11 mouse cellular contexts compared by ENCODE assay signal in genomic region chr4:61909409-61909808, GRCm38 (mm10).
DNase-seq lines count a peak whose midpoint lies in the region; ATAC-seq and TF ChIP-seq lines count a peak whose summit lies in the region.
"Had no signal": no experiment of that assay in that cellular context is flagged by ENCODE, and none has a peak within 500 bp of the region (broad histone marks: within the 10 kb centered on the region; RNA-seq: fewer than 3 reads in every experiment).

No protein-coding gene starts in this region.

- intact Hi-C loops in left cerebral cortex, adult 2 months (cut with DNase I): no loop called here
- intact Hi-C loops in left cerebral cortex, postnatal 36 days (cut with DNase I): no loop called here

- no peak overlapping the region for H3K27ac ChIP-seq in left cerebral cortex, adult 2 months
- no peak overlapping the region for H3K27ac ChIP-seq in forebrain, embryonic 11.5 days (ENCODE audit: low read depth, low read length)
- H3K27ac ChIP-seq: macrophage had no signal

- DNase-seq in frontal cortex, postnatal 10 days (ENCODE audit: low spot score in 2 of 2): no peak
- peak; percentile 10 to 24 for DNase-seq in left cerebral cortex, adult 2 months (ENCODE audit: extremely low spot score in 1 of 2, low spot score in 2 of 2)
- DNase-seq in left cerebral cortex, postnatal 36 days (ENCODE audit: low spot score in 2 of 2): no peak
- peak; percentile 41 for DNase-seq in forelimb bud, embryonic 11.5 days (ENCODE audit: low read depth, low spot score)
- DNase-seq in thymus, postnatal 25 days: no peak
- DNase-seq in forebrain, embryonic 11.5 days (ENCODE audit: low spot score): no peak
- DNase-seq: cerebellum, postnatal 36 days; gastrocnemius, postnatal 14 days had no signal

- no peaks in the 10 kb centered on the region for H3K4me1 ChIP-seq in E14TG2a.4 (replicated peaks; ENCODE audit: low read depth, low read length)
- H3K4me1 ChIP-seq in forebrain, embryonic 11.5 days (replicated peaks; ENCODE audit: control insufficient read depth, insufficient read depth, low read length): no peaks in the 10 kb centered on the region

- H3K4me2 ChIP-seq in forebrain, embryonic 11.5 days (ENCODE audit: low read depth, low read length, severe bottlenecking): no peak overlapping the region

- no peaks in the 10 kb centered on the region for H3K27me3 ChIP-seq in E14TG2a.4 (ENCODE audit: insufficient read depth, low read length)
- no peaks in the 10 kb centered on the region for H3K27me3 ChIP-seq in forebrain, embryonic 11.5 days (ENCODE audit: control insufficient read depth, insufficient read depth, low read length)

- H3K4me3 ChIP-seq in left cerebral cortex, adult 2 months: no peak overlapping the region
- H3K4me3 ChIP-seq in E14TG2a.4 (replicated peaks; ENCODE audit: low read length): no peak overlapping the region
- H3K4me3 ChIP-seq in forebrain, embryonic 11.5 days (ENCODE audit: low read depth, low read length): no peak overlapping the region

- no peaks in the 10 kb centered on the region for H3K36me3 ChIP-seq in E14TG2a.4 (ENCODE audit: insufficient read depth, low read length)
- H3K36me3 ChIP-seq in forebrain, embryonic 11.5 days (ENCODE audit: control insufficient read depth, insufficient read depth, low read length): no peaks in the 10 kb centered on the region

- peak; percentile 66 for TF ChIP-seq CTCF in left cerebral cortex, adult 2 months (IDR thresholded peaks at IDR 0.05)
- TF ChIP-seq CTCF in E14TG2a.4 (conservative IDR thresholded peaks at IDR 0.05; ENCODE audit: low read length): peak; percentile 25; the same call in 1 of the 2 replicates

- WGBS in forebrain, embryonic 11.5 days: 86% methylated on average over 4 of the region's 4 CpGs

- ATAC-seq in frontal cortex, adult (ENCODE audit: low TSS enrichment): peak; percentile 67; the same call in 1 of the 2 replicates
- no peak for ATAC-seq in forebrain, embryonic 11.5 days (replicated peaks; ENCODE audit: low FRiP score)

- peaks cover 51% of the 10 kb centered on the region for H3K9me3 ChIP-seq in E14TG2a.4 (ENCODE audit: low read length)
- no peaks in the 10 kb centered on the region; the same call in 1 of the 2 replicates for H3K9me3 ChIP-seq in forebrain, embryonic 11.5 days (ENCODE audit: control insufficient read depth, low read length)

- no peak overlapping the region for H3K9ac ChIP-seq in forebrain, embryonic 11.5 days (ENCODE audit: low read length)

Comparison
In these comparisons a context has a peak if more than half of its experiments do, and no peak if none do; other contexts are left out.
1. DNase-seq: peak in left cerebral cortex, adult 2 months (2 of 2) and forelimb bud, embryonic 11.5 days (single experiment); none in frontal cortex, postnatal 10 days (0 of 2), left cerebral cortex, postnatal 36 days (0 of 2), thymus, postnatal 25 days (single experiment) and forebrain, embryonic 11.5 days (single experiment).